Mouse (Mus musculus) lung, postnatal 14 days (tissue): ENCODE results near the gene Trank1.

Source experiments
- DNase-seq: peaks from one replicate; pipeline ENCODE4 v3.0.0; 2021

Trank1 gene

GRCm38 (mm10) chr9:111429363-111429750 is 117.8 kb downstream of the Trank1 start:
- DNase-seq: peak; percentile 15

GRCm38 (mm10) chr9:111435429-111435828 is 123.9 kb downstream of the Trank1 start:
- no peak for DNase-seq

- peak; percentile 38 for DNase-seq
These were observed 127.6 kb downstream of the Trank1 start, which contains the start of gene Dclk3 for GRCm38 (mm10) chr9:111438904-111439835. Dclk3 (plus strand) TSS chr9:111439081.

- DNase-seq: no peak
These were observed 128.3 kb downstream of the Trank1 start for GRCm38 (mm10) chr9:111439836-111440201.

GRCm38 (mm10) chr9:111440446-111440845 is 128.9 kb downstream of the Trank1 start:
- DNase-seq: no peak

- DNase-seq: no peak
These were observed 129.6 kb downstream of the Trank1 start for GRCm38 (mm10) chr9:111441151-111441550.
